Mouse (Mus musculus) CH12F3 (cell line): ENCODE results near the gene Batf.
"Not testable (repeated sequence)": the region's sequence is repeated elsewhere in the genome, so short reads cannot be mapped to it uniquely, and the experiment has no call there.

Experiments used
- in situ Hi-C: fragments of 300-500 bp; cut with MboI; formaldehyde crosslinking; loops from 2 replicates; pipeline ENCODE4 v1.14.3; 2020; ENCODE audit warnings: low sequenced_read_pairs

The Batf gene

GRCm38 (mm10) chr12:85682328-85682727 lies 4.1 kb upstream of the Batf start:
- in situ Hi-C loops: no loop called here

- in situ Hi-C loops: no loop called here
These were observed 1.8 kb upstream of the Batf start for GRCm38 (mm10) chr12:85684411-85685275.

- in situ Hi-C loops: no loop called here
These were observed 706 bp downstream of the Batf start for GRCm38 (mm10) chr12:85687217-85687533.

- in situ Hi-C loops: no loop called here
These were observed 1.4 kb downstream of the Batf start for GRCm38 (mm10) chr12:85687846-85688245.

GRCm38 (mm10) chr12:85695787-85696186 lies 9.3 kb downstream of the Batf start:
- in situ Hi-C loops: no loop called here

GRCm38 (mm10) chr12:85696436-85696835 lies 10.0 kb downstream of the Batf start:
- in situ Hi-C loops: no loop called here

- in situ Hi-C loops: not testable (repeated sequence)
These were observed 11.7 kb downstream of the Batf start for GRCm38 (mm10) chr12:85698179-85698578.

- in situ Hi-C loops: no loop called here
These were observed 13.8 kb downstream of the Batf start for GRCm38 (mm10) chr12:85700191-85700841.

- in situ Hi-C loops: no loop called here
These were observed 14.4 kb downstream of the Batf start for GRCm38 (mm10) chr12:85700842-85701223.

- in situ Hi-C loops: no loop called here
These were observed 15.9 kb downstream of the Batf start for GRCm38 (mm10) chr12:85702166-85703055.

- in situ Hi-C loops: no loop called here
These were observed 17.0 kb downstream of the Batf start for GRCm38 (mm10) chr12:85703507-85703906.

- in situ Hi-C loops: no loop called here
These were observed 18.1 kb downstream of the Batf start for GRCm38 (mm10) chr12:85704566-85704965.

GRCm38 (mm10) chr12:85705002-85705830 lies 18.7 kb downstream of the Batf start:
- in situ Hi-C loops: no loop called here

- in situ Hi-C loops: no loop called here
These were observed 19.5 kb downstream of the Batf start for GRCm38 (mm10) chr12:85705831-85706530.

- in situ Hi-C loops: no loop called here
These were observed 20.4 kb downstream of the Batf start for GRCm38 (mm10) chr12:85706906-85707305.

GRCm38 (mm10) chr12:85707391-85707790 lies 20.9 kb downstream of the Batf start:
- in situ Hi-C loops: no loop called here

- in situ Hi-C loops: no loop called here
These were observed 22.1 kb downstream of the Batf start for GRCm38 (mm10) chr12:85708556-85708955.

- in situ Hi-C loops: no loop called here
These were observed 24.2 kb downstream of the Batf start for GRCm38 (mm10) chr12:85710695-85711094.

GRCm38 (mm10) chr12:85712587-85712986 lies 26.1 kb downstream of the Batf start:
- in situ Hi-C loops: no loop called here

GRCm38 (mm10) chr12:85714126-85714525 lies 27.7 kb downstream of the Batf start:
- in situ Hi-C loops: no loop called here
